Mouse (Mus musculus) CD4-positive helper T cell, adult 2 months (primary cell): ENCODE data around the gene Trmt44.

Experiments used
- DNase-seq: peaks from one replicate; pipeline ENCODE4 v3.0.0-alpha.2; 2012; ENCODE audit warnings: low read depth, missing footprints, low spot score

The Trmt44 gene

DNA sequence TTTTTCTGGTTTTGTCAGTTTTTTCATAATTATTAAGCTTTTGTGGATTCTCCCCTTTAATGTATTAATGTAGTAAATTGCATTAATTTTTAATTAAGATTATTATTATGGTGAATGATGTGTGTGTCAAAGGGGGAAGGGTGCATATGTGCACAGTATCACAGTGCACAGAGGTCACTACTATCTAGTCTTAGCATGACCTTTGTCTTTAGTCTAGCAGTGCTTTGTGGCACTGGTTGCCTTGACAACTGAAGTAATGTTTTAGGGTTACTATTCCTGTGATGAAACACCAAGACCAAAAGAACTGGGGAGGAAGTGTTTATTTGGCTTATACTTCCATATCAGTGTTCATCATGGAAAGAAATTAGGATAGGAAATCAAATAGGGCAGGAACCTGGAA is 28.7 kb downstream of the Trmt44 start:
- no peak for DNase-seq

GRCm38 (mm10) chr5:35541059-35541790 is 33.6 kb downstream of the Trmt44 start:
- no peak for DNase-seq

DNA sequence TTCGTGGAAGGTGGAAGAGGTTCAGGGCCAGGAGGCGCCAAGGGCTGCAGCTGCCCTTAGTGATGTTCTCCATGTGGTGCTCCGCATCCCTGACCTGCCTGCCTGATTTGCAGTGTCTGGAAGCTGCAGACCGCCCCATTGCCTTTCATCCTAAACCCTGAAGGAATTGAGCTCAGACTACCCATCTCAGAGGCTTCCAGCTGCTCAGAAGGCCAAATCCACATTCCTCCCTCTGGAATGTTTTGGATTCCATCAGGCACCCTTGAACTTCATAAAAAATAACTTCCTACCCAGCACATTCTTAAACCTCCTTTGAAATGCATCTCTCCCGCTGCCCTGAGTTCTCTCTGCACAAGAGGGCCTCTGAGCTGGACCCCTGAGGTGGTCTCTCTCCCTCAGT is 34.3 kb downstream of the Trmt44 start:
- no peak for DNase-seq

GRCm38 (mm10) chr5:35539576-35539975 is 35.3 kb downstream of the Trmt44 start:
- DNase-seq = no peak

DNA sequence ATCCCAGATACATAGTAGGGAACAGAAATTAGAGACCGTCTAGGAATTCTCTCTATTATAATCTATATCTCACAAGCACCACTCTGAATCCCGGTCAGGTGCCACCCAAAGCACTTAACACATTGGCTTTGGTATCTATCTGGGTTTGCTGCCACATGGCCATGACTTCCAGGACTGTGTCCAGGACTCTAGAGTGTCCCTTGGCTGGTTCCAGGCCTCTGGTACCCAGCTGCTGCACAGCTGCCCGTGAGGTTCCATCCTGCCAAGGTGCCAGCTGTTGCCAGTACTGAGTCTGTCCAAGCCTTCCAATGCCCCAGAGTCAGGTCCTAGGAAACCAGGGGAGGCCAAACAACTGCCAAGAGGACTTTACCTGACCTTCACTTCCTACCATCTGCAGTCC is 36.8 kb downstream of the Trmt44 start:
- DNase-seq = no peak

DNA sequence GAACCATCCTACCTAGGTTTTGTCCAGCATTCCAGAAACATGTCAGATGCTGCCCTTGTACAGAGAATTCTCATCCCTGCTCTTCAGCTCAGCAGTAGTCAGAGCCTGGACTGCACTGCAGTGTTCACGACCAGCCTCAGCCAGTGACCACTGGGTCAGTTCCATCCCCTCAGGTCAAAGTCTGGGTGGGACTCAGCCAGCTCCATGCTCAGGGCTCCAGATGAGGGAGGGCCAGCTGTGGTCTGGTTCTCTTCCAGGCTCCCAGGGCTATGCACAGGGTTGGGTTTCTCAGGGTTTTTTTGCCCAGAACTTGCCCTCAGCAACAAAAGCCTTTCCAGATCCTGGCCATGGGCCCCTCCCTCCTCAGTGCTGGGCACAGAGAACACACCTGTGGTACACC is 37.4 kb downstream of the Trmt44 start:
- no peak for DNase-seq

- DNase-seq = no peak
Measured at GRCm38 (mm10) chr5:35536271-35536670, 38.6 kb downstream of the Trmt44 start.

DNA sequence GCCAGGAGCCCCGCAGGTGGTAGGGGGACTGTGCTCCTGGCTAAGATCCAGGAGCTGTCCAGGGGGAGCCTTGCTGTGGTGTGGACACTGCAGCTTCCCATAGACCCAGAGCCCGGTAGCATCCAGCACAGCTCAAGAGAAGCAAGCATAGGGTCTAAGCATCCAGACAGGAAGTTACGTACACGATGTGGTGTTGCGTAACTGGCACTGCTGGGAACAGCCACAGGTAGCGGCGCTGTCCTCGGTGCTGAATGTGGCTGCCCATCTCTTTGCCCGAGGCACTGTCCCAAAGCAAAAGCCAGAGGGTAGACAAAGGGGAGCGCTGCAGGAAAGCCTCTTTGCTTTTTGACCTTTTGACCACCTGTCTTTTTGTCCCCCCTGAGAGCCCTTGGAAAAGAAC is 43.3 kb downstream of the Trmt44 start:
- DNase-seq = peak; percentile 6

- DNase-seq = peak; percentile 18
Measured at GRCm38 (mm10) chr5:35530442-35530841, 44.4 kb downstream of the Trmt44 start.

DNA sequence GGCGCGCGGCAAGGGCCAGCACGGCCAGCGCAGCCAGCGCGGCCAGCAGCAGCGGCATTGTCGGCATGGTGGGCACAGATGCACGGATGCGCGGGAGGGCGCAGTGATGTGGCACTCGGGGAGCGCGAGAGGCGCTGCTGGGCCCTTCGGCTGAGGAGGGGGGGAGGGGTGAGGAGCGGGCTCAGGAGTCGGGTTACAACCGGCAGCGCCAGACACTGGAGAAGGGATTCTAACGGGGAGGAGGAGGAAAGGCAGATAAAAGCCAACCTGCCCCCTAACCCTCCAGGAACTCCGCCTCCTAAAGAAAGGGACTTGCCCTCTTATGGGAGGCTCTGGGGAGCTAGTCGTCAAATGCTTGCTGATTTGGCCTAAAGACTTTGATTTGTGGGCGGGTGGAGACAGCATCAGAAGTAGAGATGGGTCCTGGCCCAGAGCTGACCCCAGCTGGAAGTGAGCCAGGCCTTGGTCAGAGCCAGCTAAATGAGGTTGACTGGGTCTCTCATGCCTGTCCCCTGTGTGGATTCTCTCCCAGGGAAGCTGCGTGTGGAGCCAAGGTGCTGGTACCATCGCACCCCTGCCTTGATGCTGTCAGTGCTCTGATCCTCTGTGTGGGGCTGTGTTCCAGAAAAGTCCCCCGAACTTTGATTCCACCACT is 49.3 kb downstream of the Trmt44 start, which contains the start of gene Cpz:
Cpz (minus strand) TSS at position 230 of the 655 bp plus-strand sequence.
- no peak for DNase-seq

- no peak for DNase-seq
Measured at GRCm38 (mm10) chr5:35524381-35524780, 50.5 kb downstream of the Trmt44 start.

GRCm38 (mm10) chr5:35523735-35524134 is 51.1 kb downstream of the Trmt44 start:
- no peak for DNase-seq

DNA sequence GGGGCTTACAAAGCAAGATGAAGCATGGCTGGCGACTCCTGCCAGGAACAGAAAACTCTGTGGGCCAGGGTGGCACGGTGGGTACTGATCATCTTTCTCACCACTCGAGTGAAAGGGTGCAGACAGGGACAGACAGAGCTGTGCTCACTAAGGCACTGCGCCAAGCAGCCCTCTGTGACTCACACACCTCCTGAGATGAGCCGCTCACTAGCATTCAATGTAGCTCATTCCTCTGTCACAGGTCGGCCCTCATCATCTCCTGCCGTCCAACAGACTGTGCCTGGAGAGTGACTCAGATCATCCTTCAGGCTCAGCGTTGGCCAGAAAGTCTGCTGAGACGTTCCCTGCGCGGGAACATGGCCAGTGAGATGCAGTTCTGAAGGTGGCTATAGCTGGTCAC is 58.1 kb downstream of the Trmt44 start:
- DNase-seq = no peak

DNA sequence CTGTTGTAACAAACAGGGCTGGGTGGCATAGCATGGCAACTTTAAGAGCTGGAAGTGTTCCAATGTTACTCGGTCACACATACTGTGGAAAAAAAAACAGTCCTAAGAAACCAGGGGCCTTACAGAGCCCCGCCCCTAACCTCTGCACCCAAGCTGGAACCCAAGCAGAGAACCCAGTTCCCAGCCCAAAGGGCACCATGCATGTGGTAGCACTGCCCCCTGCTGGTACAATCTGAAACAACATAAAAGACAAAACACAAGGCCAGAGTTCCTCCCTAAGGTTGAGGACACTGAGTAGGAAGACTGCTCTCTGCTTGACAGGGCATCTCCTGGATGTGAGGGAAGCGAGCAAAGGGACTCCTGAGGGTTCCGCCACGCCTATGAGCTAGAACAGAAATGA is 64.3 kb downstream of the Trmt44 start:
- peak; percentile 15 for DNase-seq
